Mouse (Mus musculus): ENCODE measurements around the gene Drc7.

Gene Drc7

GRCm38 (mm10) chr8:95059812-95060533, 5.1 kb downstream of the Drc7 start:
- no peak for DNase-seq (ENCODE audit: low spot score)

GRCm38 (mm10) chr8:95064531-95064930, 9.6 kb downstream of the Drc7 start:
- DNase-seq (ENCODE audit: low spot score): no peak

- peak; percentile 60 for DNase-seq (ENCODE audit: low spot score)
Observed at GRCm38 (mm10) chr8:95067582-95067981, 12.7 kb downstream of the Drc7 start.

GRCm38 (mm10) chr8:95075504-95075903, 20.6 kb downstream of the Drc7 start:
- DNase-seq (ENCODE audit: low spot score): no peak

- no peak for DNase-seq (ENCODE audit: low spot score)
Observed at GRCm38 (mm10) chr8:95076151-95076550, 21.2 kb downstream of the Drc7 start.

GRCm38 (mm10) chr8:95078055-95078454, 23.2 kb downstream of the Drc7 start:
- DNase-seq (ENCODE audit: low spot score): no peak

- no peak for DNase-seq (ENCODE audit: low spot score)
Observed at GRCm38 (mm10) chr8:95079305-95079704, 24.4 kb downstream of the Drc7 start.

- peak; percentile 100 for DNase-seq (ENCODE audit: low spot score)
Observed at GRCm38 (mm10) chr8:95080381-95081341, 25.8 kb downstream of the Drc7 start, which contains the start of gene Katnb1. Gene Katnb1 (plus strand): TSS chr8:95081186.

- no peak for DNase-seq (ENCODE audit: low spot score)
Observed at GRCm38 (mm10) chr8:95081650-95082049, 26.7 kb downstream of the Drc7 start.

GRCm38 (mm10) chr8:95084261-95084660, 29.4 kb downstream of the Drc7 start:
- no peak for DNase-seq (ENCODE audit: low spot score)

- DNase-seq (ENCODE audit: low spot score): no peak
Observed at GRCm38 (mm10) chr8:95084744-95085431, 30.0 kb downstream of the Drc7 start.

- DNase-seq (ENCODE audit: low spot score): no peak
Observed at GRCm38 (mm10) chr8:95085432-95086141, 30.7 kb downstream of the Drc7 start.

GRCm38 (mm10) chr8:95093574-95093973, 38.7 kb downstream of the Drc7 start:
- no peak for DNase-seq (ENCODE audit: low spot score)

GRCm38 (mm10) chr8:95099009-95099408, 44.1 kb downstream of the Drc7 start:
- DNase-seq (ENCODE audit: low spot score): peak; percentile 82

GRCm38 (mm10) chr8:95101972-95102371, 47.1 kb downstream of the Drc7 start:
- DNase-seq (ENCODE audit: low spot score): no peak

GRCm38 (mm10) chr8:95107306-95107705, 52.4 kb downstream of the Drc7 start:
- DNase-seq (ENCODE audit: low spot score): no peak

GRCm38 (mm10) chr8:95112594-95112993, 57.7 kb downstream of the Drc7 start:
- DNase-seq (ENCODE audit: low spot score): no peak

GRCm38 (mm10) chr8:95113108-95113507, 58.2 kb downstream of the Drc7 start:
- DNase-seq (ENCODE audit: low spot score): no peak

GRCm38 (mm10) chr8:95113750-95114149, 58.8 kb downstream of the Drc7 start:
- peak; percentile 84 for DNase-seq (ENCODE audit: low spot score)

GRCm38 (mm10) chr8:95123455-95123854, 68.6 kb downstream of the Drc7 start:
- no peak for DNase-seq (ENCODE audit: low spot score)

GRCm38 (mm10) chr8:95126497-95126896, 71.6 kb downstream of the Drc7 start:
- no peak for DNase-seq (ENCODE audit: low spot score)

GRCm38 (mm10) chr8:95127658-95128057, 72.8 kb downstream of the Drc7 start:
- no peak for DNase-seq (ENCODE audit: low spot score)

All from embryo, embryonic 10 days (tissue).